Mouse (Mus musculus): Measurements from ENCODE around the gene Plin5.

DNA sequence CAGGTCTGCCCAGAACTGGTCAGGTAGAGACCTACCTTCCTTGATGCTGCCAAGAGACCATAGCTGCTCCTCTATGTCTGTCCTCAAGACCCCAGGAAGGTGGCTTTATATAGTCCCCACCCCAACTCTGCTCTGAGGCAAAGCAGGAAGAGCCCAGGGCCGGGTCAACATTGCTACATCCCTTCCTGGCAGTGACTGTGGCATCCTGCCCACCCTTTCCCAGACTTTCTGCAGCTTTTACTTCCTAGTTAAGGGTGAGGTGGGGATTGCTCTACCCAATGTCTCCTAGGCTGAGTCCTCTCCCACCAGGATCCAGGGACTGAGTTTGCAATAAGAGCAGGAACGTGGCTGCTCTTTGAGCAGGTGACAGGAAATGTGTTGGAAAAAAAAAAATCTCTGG lies 4.4 kb upstream of the Plin5 start, which contains the start of gene Lrg1:
- TF ChIP-seq USF1 (IDR thresholded peaks at IDR 0.05; ENCODE audit: low read depth): no peak
- TF ChIP-seq POLR2A (IDR thresholded peaks at IDR 0.05; ENCODE audit: insufficient read length, low read depth): no peak
- no peak for TF ChIP-seq REST (IDR thresholded peaks at IDR 0.05; ENCODE audit: insufficient read depth, insufficient read length)
